Mouse (Mus musculus): ENCODE measurements around the gene Npepl1. TPM values are rescaled to one million over a fixed set of nuclear protein-coding genes. Genes with fewer than 3 reads are reported as not detected.
A peak's percentile ranks its signal among the peaks of the same experiment; 100 is the strongest.

Gene Npepl1
- 29.6 and 33.8 TPM in 2 replicates for polyA plus RNA-seq (2015; fragmentation: Nextera tagmentation; extraction: Ambion mirVana)

GRCm38 (mm10) chr2:174109991-174110782 lies at the start of gene Npepl1:
Gene Npepl1 (plus strand): TSS chr2:174110349.
- H3K9me3 ChIP-seq (replicated peaks): no peaks in the 10 kb centered on the region
- H3K4me2 ChIP-seq: peak within 1 kb of the TSS; percentile 84
- no peaks in the 10 kb centered on the region for H3K27me3 ChIP-seq
- H3K4me1 ChIP-seq (replicated peaks): peaks cover 19% of the 10 kb centered on the region
- peak within 1 kb of the TSS; percentile 65 for H3K27ac ChIP-seq (replicated peaks)
- peaks cover 17% of the 10 kb centered on the region for H3K36me3 ChIP-seq (replicated peaks)
- WGBS (ENCODE audit: insufficient replicate concordance): 1% methylated on average over 74 of the region's 90 CpGs
- H3K4me3 ChIP-seq (replicated peaks): peak within 1 kb of the TSS; percentile 64
- ATAC-seq (ENCODE audit: insufficient read depth): peak; percentile 90
- H3K9ac ChIP-seq: peak within 1 kb of the TSS; percentile 67

GRCm38 (mm10) chr2:174061219-174061618 lies 48.9 kb upstream of the Npepl1 start:
- ATAC-seq (ENCODE audit: insufficient read depth): no peak
- 24% methylated on average over 2 of the region's 2 CpGs for WGBS (ENCODE audit: insufficient replicate concordance)

GRCm38 (mm10) chr2:174063074-174063473 lies 47.1 kb upstream of the Npepl1 start:
- H3K9ac ChIP-seq: no peak overlapping the region
- no peak overlapping the region for H3K4me3 ChIP-seq (replicated peaks)
- H3K36me3 ChIP-seq (replicated peaks): no peaks in the 10 kb centered on the region
- WGBS (ENCODE audit: insufficient replicate concordance): 36% methylated on average over 6 of the region's 6 CpGs
- H3K4me2 ChIP-seq: no peak overlapping the region
- H3K4me1 ChIP-seq (replicated peaks): no peaks in the 10 kb centered on the region
- no peak overlapping the region for H3K27ac ChIP-seq (replicated peaks)
- no peaks in the 10 kb centered on the region for H3K27me3 ChIP-seq
- no peaks in the 10 kb centered on the region for H3K9me3 ChIP-seq (replicated peaks)
- ATAC-seq (ENCODE audit: insufficient read depth): no peak

More at GRCm38 (mm10) chr2:174061219-174061618, 48.9 kb upstream of the Npepl1 start:
- no peaks in the 10 kb centered on the region for H3K4me1 ChIP-seq (replicated peaks)
- no peak overlapping the region for H3K9ac ChIP-seq
- H3K4me2 ChIP-seq: no peak overlapping the region
- H3K36me3 ChIP-seq (replicated peaks): no peaks in the 10 kb centered on the region
- no peaks in the 10 kb centered on the region for H3K27me3 ChIP-seq
- H3K9me3 ChIP-seq (replicated peaks): no peaks in the 10 kb centered on the region
- no peak overlapping the region for H3K27ac ChIP-seq (replicated peaks)
- no peak overlapping the region for H3K4me3 ChIP-seq (replicated peaks)

- Histone ChIP-seq H3K27me3 (no peaks in the 10 kb centered on the region), H3K9ac (no peak overlapping the region), H3K4me2 (no peak overlapping the region), H3K9me3 (replicated peaks) (no peaks in the 10 kb centered on the region), H3K27ac (replicated peaks) (no peak overlapping the region), H3K36me3 (replicated peaks) (no peaks in the 10 kb centered on the region), H3K4me1 (replicated peaks) (no peaks in the 10 kb centered on the region), H3K4me3 (replicated peaks) (no peak overlapping the region)
- ATAC-seq (ENCODE audit: insufficient read depth): no peak
- WGBS (ENCODE audit: insufficient replicate concordance): 61% methylated on average over 9 of the region's 9 CpGs
Measured at GRCm38 (mm10) chr2:174063527-174064211, 46.5 kb upstream of the Npepl1 start.

- Histone ChIP-seq H3K4me3 (replicated peaks) (no peak overlapping the region), H3K4me2 (no peak overlapping the region), H3K27me3 (peaks cover 2% of the 10 kb centered on the region; the same call in 1 of the 2 replicates), H3K4me1 (replicated peaks) (peaks cover 8% of the 10 kb centered on the region; the same call in 1 of the 2 replicates), H3K9me3 (replicated peaks) (no peaks in the 10 kb centered on the region), H3K27ac (replicated peaks) (no peak overlapping the region), H3K9ac (no peak overlapping the region), H3K36me3 (replicated peaks) (no peaks in the 10 kb centered on the region)
- 62% methylated on average over 6 of the region's 6 CpGs for WGBS (ENCODE audit: insufficient replicate concordance)
- no peak for ATAC-seq (ENCODE audit: insufficient read depth)
Measured at GRCm38 (mm10) chr2:174067793-174068419, 42.2 kb upstream of the Npepl1 start.

- Histone ChIP-seq H3K9ac (no peak overlapping the region), H3K27me3 (peaks cover 6% of the 10 kb centered on the region), H3K27ac (replicated peaks) (no peak overlapping the region), H3K4me1 (replicated peaks) (peaks cover 8% of the 10 kb centered on the region; the same call in 1 of the 2 replicates), H3K36me3 (replicated peaks) (no peaks in the 10 kb centered on the region), H3K9me3 (replicated peaks) (no peaks in the 10 kb centered on the region), H3K4me2 (no peak overlapping the region), H3K4me3 (replicated peaks) (no peak overlapping the region)
- 46% methylated on average over 3 of the region's 3 CpGs for WGBS (ENCODE audit: insufficient replicate concordance)
- no peak for ATAC-seq (ENCODE audit: insufficient read depth)
Measured at GRCm38 (mm10) chr2:174069532-174070049, 40.6 kb upstream of the Npepl1 start.

- 74% methylated on average over 5 of the region's 5 CpGs for WGBS (ENCODE audit: insufficient replicate concordance)
Measured at GRCm38 (mm10) chr2:174071406-174071805, 38.7 kb upstream of the Npepl1 start.

GRCm38 (mm10) chr2:174073156-174073790 lies 36.9 kb upstream of the Npepl1 start:
- H3K4me3 ChIP-seq (replicated peaks): no peak overlapping the region
- H3K4me2 ChIP-seq: no peak overlapping the region
- H3K9ac ChIP-seq: no peak overlapping the region
- H3K27me3 ChIP-seq: peaks cover 6% of the 10 kb centered on the region
- H3K36me3 ChIP-seq (replicated peaks): no peaks in the 10 kb centered on the region
- no peaks in the 10 kb centered on the region for H3K9me3 ChIP-seq (replicated peaks)
- WGBS (ENCODE audit: insufficient replicate concordance): 54% methylated on average over 5 of the region's 5 CpGs
- H3K4me1 ChIP-seq (replicated peaks): peaks cover 43% of the 10 kb centered on the region
- no peak for ATAC-seq (ENCODE audit: insufficient read depth)
- H3K27ac ChIP-seq (replicated peaks): no peak overlapping the region

More at GRCm38 (mm10) chr2:174071406-174071805, 38.7 kb upstream of the Npepl1 start:
- H3K9ac ChIP-seq: no peak overlapping the region
- peaks cover 6% of the 10 kb centered on the region for H3K27me3 ChIP-seq
- H3K9me3 ChIP-seq (replicated peaks): no peaks in the 10 kb centered on the region
- no peaks in the 10 kb centered on the region for H3K36me3 ChIP-seq (replicated peaks)
- no peak for ATAC-seq (ENCODE audit: insufficient read depth)
- no peak overlapping the region for H3K4me3 ChIP-seq (replicated peaks)
- H3K4me2 ChIP-seq: no peak overlapping the region
- peaks cover 25% of the 10 kb centered on the region for H3K4me1 ChIP-seq (replicated peaks)
- H3K27ac ChIP-seq (replicated peaks): no peak overlapping the region

GRCm38 (mm10) chr2:174074621-174075020 lies 35.5 kb upstream of the Npepl1 start:
- H3K9ac ChIP-seq: no peak overlapping the region

GRCm38 (mm10) chr2:174075072-174075570 lies 35.0 kb upstream of the Npepl1 start:
- WGBS (ENCODE audit: insufficient replicate concordance): 5% methylated on average over 22 of the region's 22 CpGs
- Histone ChIP-seq H3K27me3 (peaks cover 6% of the 10 kb centered on the region), H3K36me3 (replicated peaks) (no peaks in the 10 kb centered on the region), H3K9me3 (replicated peaks) (no peaks in the 10 kb centered on the region), H3K4me2 (peak overlapping the region; percentile 90), H3K27ac (replicated peaks) (peak overlapping the region; percentile 83; the same call in 1 of the 2 replicates), H3K4me3 (replicated peaks) (peak overlapping the region; percentile 85), H3K4me1 (replicated peaks) (peaks cover 38% of the 10 kb centered on the region), H3K9ac (0 out of 2 replicates have a peak overlapping the region, but pooled peaks have one; percentile 82)
- no peak for ATAC-seq (ENCODE audit: insufficient read depth)

More at GRCm38 (mm10) chr2:174074621-174075020, 35.5 kb upstream of the Npepl1 start:
- Histone ChIP-seq H3K9me3 (replicated peaks) (no peaks in the 10 kb centered on the region), H3K4me2 (peak overlapping the region; percentile 90), H3K4me1 (replicated peaks) (peaks cover 43% of the 10 kb centered on the region), H3K27ac (replicated peaks) (peak overlapping the region; percentile 83; the same call in 1 of the 2 replicates), H3K36me3 (replicated peaks) (no peaks in the 10 kb centered on the region), H3K27me3 (peaks cover 6% of the 10 kb centered on the region), H3K4me3 (replicated peaks) (peak overlapping the region; percentile 85)
- no peak for ATAC-seq (ENCODE audit: insufficient read depth)
- 4% methylated on average over 9 of the region's 13 CpGs for WGBS (ENCODE audit: insufficient replicate concordance)

All from liver, embryonic 15.5 days (tissue).